Mouse (Mus musculus): ENCODE results near the gene Tnk2.

DNA sequence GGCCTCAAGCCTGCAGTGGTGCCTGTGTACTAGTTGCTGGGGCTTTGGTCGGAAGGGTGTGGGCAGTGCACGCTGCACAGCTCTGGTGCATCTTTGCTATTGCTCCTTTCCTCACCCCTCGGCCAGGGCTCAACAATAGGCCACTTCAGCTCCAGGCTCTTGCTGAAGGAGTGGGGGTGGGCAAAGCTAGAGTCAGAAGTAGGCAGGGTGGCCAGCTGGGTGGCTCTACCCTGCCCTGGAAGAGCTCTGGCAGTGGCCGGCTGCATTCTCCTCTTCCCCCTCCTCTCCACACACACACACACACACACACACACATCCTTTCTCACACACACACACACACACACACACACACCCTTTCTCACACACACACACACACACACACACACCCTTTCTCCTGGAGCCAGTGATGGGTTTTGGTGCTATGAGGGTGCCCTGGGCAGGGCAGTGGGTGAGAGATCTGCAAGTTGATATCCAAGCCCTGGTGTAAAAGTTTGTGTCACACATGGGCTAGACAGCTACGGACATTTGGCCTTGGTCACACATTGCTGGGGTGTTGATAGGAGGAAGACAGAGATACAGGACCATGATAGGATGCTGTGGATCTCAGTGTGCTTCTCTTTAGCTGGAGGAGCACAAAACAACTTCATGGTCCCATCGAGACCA, 10.5 kb downstream of the Tnk2 start:
- TF ChIP-seq POLR2AphosphoS2 (IDR thresholded peaks at IDR 0.05; ENCODE audit: insufficient read length, low read depth) (no peak), REST (IDR thresholded peaks at IDR 0.05; ENCODE audit: insufficient read depth, insufficient read length) (no peak), MYOD1 (IDR thresholded peaks at IDR 0.05; ENCODE audit: control insufficient read depth in 1 of 3, insufficient read length in 2 of 3, low read depth in 2 of 3) (no peak), USF1 (IDR thresholded peaks at IDR 0.05; ENCODE audit: low read depth) (no peak), MYOG (IDR thresholded peaks at IDR 0.05; ENCODE audit: control insufficient read depth in 1 of 3, insufficient read depth in 1 of 3, insufficient read length in 2 of 3, low read depth in 2 of 3) (no peak), POLR2A (IDR thresholded peaks at IDR 0.05; ENCODE audit: insufficient read length, low read depth) (no peak), E2F4 (IDR thresholded peaks at IDR 0.05; ENCODE audit: insufficient read depth) (no peak)

All from myocyte (in vitro differentiated cells).